Mouse (Mus musculus): ENCODE results near the gene Sh3d21. TPM values are rescaled to one million over a fixed set of nuclear protein-coding genes. Genes with fewer than 3 reads are reported as not detected.
"Not testable (repeated sequence)": the region's sequence is repeated elsewhere in the genome, so short reads cannot be mapped to it uniquely, and the experiment has no call there.

The Sh3d21 gene
- polyA plus RNA-seq, 1 experiment from 2014 or later: 4.7 TPM

DNA sequence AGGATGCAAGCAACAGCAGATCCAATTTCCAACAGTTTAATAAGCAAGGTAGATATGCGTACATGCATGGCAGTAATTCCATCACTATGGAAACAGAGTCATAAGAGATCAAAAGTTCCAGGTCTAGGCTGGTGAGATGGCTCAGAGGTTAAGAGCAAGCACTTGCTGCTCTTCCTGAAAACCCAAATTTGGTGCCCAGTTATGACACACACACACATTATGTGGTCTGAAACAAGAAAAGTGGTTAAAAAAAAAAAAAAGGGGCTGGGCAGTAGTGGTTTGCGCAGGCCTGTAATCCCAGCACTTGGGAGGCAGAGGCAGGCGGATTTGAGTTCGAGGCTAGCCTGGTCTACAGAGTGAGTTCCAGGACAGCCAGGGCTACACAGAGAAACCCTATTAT lies 31.6 kb upstream of the Sh3d21 start:
- H3K27me3 ChIP-seq (ENCODE audit: low read depth, poor library complexity, severe bottlenecking): no peaks in the 10 kb centered on the region
- H3K9me3 ChIP-seq (replicated peaks): no peaks in the 10 kb centered on the region
- DNase-seq (ENCODE audit: low spot score): no peak
- H3K4me1 ChIP-seq: peaks cover 4% of the 10 kb centered on the region; the same call in 1 of the 2 replicates
- peaks cover 90% of the 10 kb centered on the region for H3K36me3 ChIP-seq
- H3K4me3 ChIP-seq: no peak overlapping the region
- 95% methylated on average over 4 of the region's 4 CpGs for WGBS
- H3K27ac ChIP-seq: no peak overlapping the region

DNA sequence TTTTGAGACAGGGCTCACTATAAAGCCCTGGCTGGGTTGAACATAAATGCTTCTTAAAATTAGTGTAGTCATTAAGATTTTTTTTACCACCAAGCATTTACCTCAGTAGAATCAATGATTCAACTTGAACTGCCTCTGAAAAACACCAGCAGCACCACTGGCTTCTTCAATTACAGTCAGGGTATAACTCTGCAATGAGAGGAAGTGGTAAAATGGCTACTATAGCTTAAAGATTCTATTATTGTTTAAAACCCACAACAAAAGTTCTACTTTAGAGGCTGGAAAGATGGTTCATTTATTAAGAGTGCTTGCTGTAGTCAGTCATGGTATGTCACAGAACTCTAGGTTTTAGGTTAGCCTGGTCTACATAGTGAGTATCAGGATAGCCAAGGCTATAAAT lies 30.9 kb upstream of the Sh3d21 start:
- Histone ChIP-seq H3K36me3 (peaks cover 90% of the 10 kb centered on the region), H3K4me1 (no peaks in the 10 kb centered on the region), H3K9me3 (replicated peaks) (no peaks in the 10 kb centered on the region), H3K27me3 (ENCODE audit: low read depth, poor library complexity, severe bottlenecking) (no peaks in the 10 kb centered on the region), H3K27ac (no peak overlapping the region), H3K4me3 (no peak overlapping the region)
- DNase-seq (ENCODE audit: low spot score): no peak

DNA sequence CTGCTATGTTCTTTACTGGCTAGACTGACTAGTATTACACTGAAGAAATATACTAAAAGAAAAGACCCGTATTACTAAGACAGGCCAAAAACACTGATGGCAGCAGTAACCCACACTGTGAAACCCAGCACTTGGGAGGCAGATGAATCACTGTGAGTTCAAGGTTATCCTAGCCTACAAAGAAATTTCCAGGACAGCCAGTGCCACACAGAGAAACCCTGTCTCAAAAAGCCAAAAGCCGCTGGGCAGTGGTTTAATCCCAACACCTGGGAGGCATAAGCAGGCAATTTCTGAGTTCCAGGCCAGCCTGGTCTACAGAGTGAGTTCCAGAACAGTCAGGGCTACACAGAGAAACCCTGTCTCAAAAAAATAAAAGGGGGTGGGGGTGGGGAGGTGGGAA lies 27.3 kb upstream of the Sh3d21 start:
- peaks cover 95% of the 10 kb centered on the region for H3K36me3 ChIP-seq
- H3K9me3 ChIP-seq (replicated peaks): no peaks in the 10 kb centered on the region
- no peak overlapping the region for H3K4me3 ChIP-seq
- H3K27ac ChIP-seq: no peak overlapping the region
- DNase-seq (ENCODE audit: low spot score): no peak
- WGBS: 95% methylated on average over 2 of the region's 2 CpGs
- 0 out of 2 replicates have a peak, but pooled peaks cover 4% of the 10 kb centered on the region for H3K4me1 ChIP-seq
- H3K27me3 ChIP-seq (ENCODE audit: low read depth, poor library complexity, severe bottlenecking): no peaks in the 10 kb centered on the region

DNA sequence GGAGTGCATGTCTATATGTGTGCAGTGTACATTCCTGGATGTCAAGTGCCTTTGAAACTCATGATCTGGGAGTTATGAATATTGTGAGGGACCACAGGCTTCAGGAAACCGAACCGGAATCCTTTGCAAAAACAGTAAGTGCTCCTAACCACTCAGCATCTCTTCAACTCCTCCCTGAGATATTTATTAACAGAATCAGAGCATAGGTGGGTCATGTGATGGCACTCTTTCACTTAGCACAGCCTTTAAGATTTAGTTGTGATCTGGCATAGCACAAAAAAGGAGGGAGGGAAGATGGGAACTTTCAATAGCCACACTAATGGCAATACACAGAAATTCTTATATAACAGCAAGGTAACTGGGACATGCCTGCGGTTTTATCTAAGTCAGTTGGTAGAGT lies 23.8 kb upstream of the Sh3d21 start:
- Histone ChIP-seq H3K4me3 (no peak overlapping the region), H3K27ac (no peak overlapping the region), H3K36me3 (peaks cover 96% of the 10 kb centered on the region), H3K27me3 (ENCODE audit: low read depth, poor library complexity, severe bottlenecking) (no peaks in the 10 kb centered on the region), H3K4me1 (0 out of 2 replicates have a peak, but pooled peaks cover 4% of the 10 kb centered on the region), H3K9me3 (replicated peaks) (no peaks in the 10 kb centered on the region)
- 96% methylated on average over 3 of the region's 3 CpGs for WGBS
- DNase-seq (ENCODE audit: low spot score): no peak

DNA sequence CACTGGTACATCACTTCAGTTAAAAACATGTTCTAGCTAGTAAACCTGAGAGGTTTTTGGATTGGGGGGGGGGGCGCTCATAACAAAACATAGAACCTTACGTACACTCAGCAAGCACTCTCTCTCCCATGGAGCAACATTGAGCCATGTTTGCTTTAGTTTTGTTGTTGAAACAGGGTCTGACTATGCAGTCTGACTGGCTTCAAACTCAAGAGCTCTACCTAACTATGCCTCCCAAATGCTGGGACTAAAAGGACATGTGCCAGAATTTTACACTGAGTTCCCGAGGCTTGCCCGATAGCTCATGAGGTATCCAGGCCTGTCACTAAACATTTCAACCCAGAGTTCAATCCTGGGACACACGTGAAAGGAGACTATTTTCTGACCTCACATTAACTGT lies 19.7 kb upstream of the Sh3d21 start:
- no peak for DNase-seq (ENCODE audit: low spot score)
- no peak overlapping the region for H3K27ac ChIP-seq
- 0 out of 2 replicates have a peak, but pooled peaks cover under 1% of the 10 kb centered on the region for H3K4me1 ChIP-seq
- H3K27me3 ChIP-seq (ENCODE audit: low read depth, poor library complexity, severe bottlenecking): no peaks in the 10 kb centered on the region
- WGBS: 91% methylated on average over 5 of the region's 5 CpGs
- H3K36me3 ChIP-seq: peaks cover 98% of the 10 kb centered on the region
- H3K4me3 ChIP-seq: no peak overlapping the region
- H3K9me3 ChIP-seq (replicated peaks): no peaks in the 10 kb centered on the region

DNA sequence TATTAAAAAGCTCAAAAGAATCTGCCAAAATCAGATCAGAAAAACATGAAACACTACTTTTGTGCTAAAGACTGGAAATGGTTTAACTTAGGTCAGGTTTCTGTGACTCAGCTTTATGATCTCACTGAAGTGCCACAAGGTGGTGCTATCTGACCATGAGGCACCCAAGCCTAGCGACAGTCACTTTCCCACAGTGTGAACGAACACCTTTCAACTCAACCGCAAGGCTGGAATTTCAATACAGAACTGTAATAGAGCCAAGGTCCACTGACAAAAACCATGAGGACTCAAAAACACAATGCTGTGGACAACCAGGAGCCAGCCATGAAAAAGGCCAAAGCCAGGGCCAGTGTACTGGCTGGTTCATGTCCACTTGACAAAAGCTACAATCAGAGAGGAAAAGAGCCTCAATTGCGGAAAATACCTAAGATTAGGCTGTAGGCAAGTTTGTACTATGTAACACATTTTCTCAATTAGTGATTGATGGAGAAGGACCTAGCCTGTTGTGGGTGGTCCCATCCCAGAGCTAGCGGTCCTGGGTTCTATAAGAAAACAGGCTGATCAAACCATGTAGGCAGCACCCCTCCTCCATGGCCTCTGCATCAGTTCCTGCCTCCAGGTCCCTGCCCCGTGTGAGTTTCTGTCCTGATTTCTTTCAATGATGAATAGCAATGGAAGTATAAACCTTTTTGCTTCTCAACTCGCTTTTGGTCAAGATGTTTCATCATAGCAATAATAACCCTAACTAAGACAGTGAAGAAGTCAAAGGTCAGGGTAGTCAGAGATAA lies 18.1 kb upstream of the Sh3d21 start:
- WGBS: 70% methylated on average over 7 of the region's 7 CpGs
- no peak overlapping the region for H3K27ac ChIP-seq
- H3K4me1 ChIP-seq: no peaks in the 10 kb centered on the region
- no peaks in the 10 kb centered on the region for H3K9me3 ChIP-seq (replicated peaks)
- no peak for DNase-seq (ENCODE audit: low spot score)
- no peaks in the 10 kb centered on the region for H3K27me3 ChIP-seq (ENCODE audit: low read depth, poor library complexity, severe bottlenecking)
- H3K4me3 ChIP-seq: no peak overlapping the region
- peaks cover 97% of the 10 kb centered on the region for H3K36me3 ChIP-seq

DNA sequence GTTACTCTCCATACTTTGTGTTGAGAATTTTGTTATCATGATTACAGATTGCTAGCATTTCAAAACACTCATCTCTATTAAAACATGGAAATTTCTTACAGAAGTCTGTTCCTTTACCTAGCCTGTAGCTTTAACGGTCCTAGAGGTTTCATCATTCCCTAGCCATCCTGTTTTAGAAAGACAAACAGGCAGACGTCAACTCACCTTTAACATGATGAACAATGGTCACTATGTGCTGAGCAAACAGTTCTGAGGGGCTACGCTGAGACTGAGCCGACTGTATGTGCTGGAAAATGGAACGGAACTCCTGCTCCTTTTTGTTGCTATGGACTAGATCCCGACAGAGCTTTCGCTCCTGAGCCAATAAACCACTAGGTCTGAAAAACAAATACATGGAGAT lies 12.7 kb upstream of the Sh3d21 start:
- H3K27me3 ChIP-seq (ENCODE audit: low read depth, poor library complexity, severe bottlenecking); H3K4me1 ChIP-seq; DNase-seq (ENCODE audit: low spot score); H3K4me3 ChIP-seq; H3K27ac ChIP-seq; H3K9me3 ChIP-seq (replicated peaks): not testable (repeated sequence)
- 96% methylated on average over 7 of the region's 7 CpGs for WGBS
- H3K36me3 ChIP-seq: peaks cover 97% of the 10 kb centered on the region

DNA sequence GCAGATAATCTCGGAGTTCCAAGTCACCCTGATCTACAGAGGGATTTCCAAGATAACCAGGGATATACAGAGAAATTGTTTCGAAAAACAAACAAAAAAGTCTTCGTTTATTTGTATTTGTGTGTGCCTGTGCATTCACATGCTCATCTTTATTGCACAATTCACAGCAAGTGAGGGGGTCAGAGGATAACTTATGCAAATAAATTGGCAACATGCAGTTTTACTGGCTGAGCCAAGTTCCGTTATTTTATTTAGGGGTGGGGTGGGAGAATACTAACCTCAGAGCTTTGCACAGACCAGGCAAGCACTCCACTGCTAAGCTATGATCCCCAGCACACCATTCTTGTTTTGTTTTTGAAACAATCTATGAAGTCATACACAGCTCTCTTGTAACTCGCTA lies 10.5 kb upstream of the Sh3d21 start:
- Histone ChIP-seq H3K4me3 (no peak overlapping the region), H3K27me3 (ENCODE audit: low read depth, poor library complexity, severe bottlenecking) (no peaks in the 10 kb centered on the region), H3K27ac (no peak overlapping the region), H3K4me1 (no peaks in the 10 kb centered on the region), H3K9me3 (replicated peaks) (no peaks in the 10 kb centered on the region), H3K36me3 (peaks cover 97% of the 10 kb centered on the region)
- 94% methylated on average over 5 of the region's 5 CpGs for WGBS
- DNase-seq (ENCODE audit: low spot score): no peak

DNA sequence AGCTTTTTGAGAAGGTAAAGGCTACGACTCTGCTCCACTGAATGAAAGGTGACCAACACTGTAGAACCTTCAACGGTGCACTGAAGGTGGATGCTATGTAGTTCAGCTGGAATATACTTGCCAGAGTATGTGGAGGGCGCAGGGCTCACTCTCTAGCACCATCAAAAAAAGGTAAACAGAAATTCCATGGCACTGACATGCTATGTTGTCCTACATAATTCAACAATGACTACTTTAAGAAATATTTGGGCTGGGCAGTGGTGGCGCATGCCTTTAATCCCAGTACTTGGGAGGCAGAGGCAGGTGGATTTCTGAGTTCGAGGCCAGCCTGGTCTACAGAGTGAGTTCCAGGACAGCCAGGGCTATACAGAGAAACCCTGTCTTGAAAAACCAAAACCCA lies 7.4 kb upstream of the Sh3d21 start:
- 97% methylated on average over 5 of the region's 5 CpGs for WGBS
- H3K36me3 ChIP-seq: peaks cover 100% of the 10 kb centered on the region
- H3K4me1 ChIP-seq; H3K4me3 ChIP-seq; H3K9me3 ChIP-seq (replicated peaks); H3K27me3 ChIP-seq (ENCODE audit: low read depth, poor library complexity, severe bottlenecking); DNase-seq (ENCODE audit: low spot score); H3K27ac ChIP-seq: not testable (repeated sequence)

DNA sequence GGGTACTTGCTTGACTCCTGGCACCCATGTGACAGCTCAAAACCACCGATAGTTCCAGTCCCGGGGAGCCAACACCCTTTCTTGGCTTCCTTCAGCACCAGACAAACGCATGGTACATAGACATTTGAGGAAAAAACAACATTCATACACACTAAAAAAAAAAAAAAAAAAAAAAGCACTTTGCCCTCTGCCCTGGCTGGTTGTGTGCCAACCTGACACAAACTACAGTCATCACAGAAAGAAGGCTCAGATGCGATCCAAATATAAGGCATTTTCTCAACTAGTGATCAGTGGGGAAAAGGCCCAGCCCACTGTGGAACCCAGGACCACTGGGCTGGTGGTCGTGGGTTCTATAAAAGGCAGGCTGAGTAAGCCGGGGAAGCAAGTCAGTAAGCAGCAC lies 5.6 kb upstream of the Sh3d21 start:
- Histone ChIP-seq H3K27ac (no peak overlapping the region), H3K36me3 (peaks cover 91% of the 10 kb centered on the region), H3K9me3 (replicated peaks) (no peaks in the 10 kb centered on the region), H3K27me3 (ENCODE audit: low read depth, poor library complexity, severe bottlenecking) (no peaks in the 10 kb centered on the region), H3K4me1 (no peaks in the 10 kb centered on the region), H3K4me3 (no peak overlapping the region)
- WGBS: 89% methylated on average over 6 of the region's 6 CpGs
- DNase-seq (ENCODE audit: low spot score): no peak

DNA sequence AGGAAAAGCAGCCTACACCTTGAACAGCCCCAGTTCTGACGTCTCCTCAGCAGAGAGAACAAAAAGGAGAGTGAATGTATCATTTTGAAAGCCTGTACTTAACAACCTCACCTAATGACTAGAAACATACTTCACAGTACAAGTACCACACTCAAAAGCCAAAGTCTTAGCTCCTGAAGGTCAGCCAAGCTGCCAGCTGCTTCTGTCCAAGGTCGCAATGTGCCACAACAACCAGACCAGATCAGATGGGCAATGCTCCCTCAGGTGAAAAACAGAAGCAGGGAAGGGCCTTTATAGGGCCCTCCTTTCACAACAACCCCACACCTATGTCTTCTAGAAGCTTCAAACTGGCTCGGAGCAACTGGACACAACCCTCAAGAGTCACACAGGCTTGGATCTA lies 2.8 kb upstream of the Sh3d21 start:
- WGBS: 78% methylated on average over 3 of the region's 3 CpGs
- Histone ChIP-seq H3K27ac (no peak overlapping the region), H3K27me3 (ENCODE audit: low read depth, poor library complexity, severe bottlenecking) (no peaks in the 10 kb centered on the region)

DNA sequence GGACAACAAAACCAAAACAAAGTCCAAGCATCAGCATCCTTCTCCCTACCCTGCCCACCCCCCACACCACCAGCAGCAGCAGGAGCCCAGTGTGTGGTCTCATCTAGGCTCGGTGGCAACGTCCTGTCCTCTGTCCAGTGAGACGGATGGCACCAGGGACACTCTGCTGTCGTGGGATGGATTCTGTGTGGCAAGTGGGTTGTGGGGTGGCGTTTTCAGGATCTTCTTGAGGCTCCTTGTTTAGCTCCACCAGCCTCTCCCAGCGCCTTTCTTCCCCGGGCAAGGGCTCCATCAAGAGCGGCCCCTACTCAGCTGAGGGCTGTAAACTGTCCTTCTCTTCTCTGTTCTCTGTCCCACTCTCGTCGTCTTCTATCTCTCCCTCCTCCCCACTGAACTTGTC lies 1.8 kb upstream of the Sh3d21 start:
- not testable (repeated sequence) for H3K4me3 ChIP-seq; H3K27ac ChIP-seq; H3K27me3 ChIP-seq (ENCODE audit: low read depth, poor library complexity, severe bottlenecking); H3K9me3 ChIP-seq (replicated peaks); DNase-seq (ENCODE audit: low spot score)
- WGBS: 69% methylated on average over 10 of the region's 10 CpGs
- Histone ChIP-seq H3K4me1 (peaks cover 25% of the 10 kb centered on the region), H3K36me3 (peaks cover 60% of the 10 kb centered on the region)

More for the DNA sequence above, 2.8 kb upstream of the Sh3d21 start:
- Histone ChIP-seq H3K36me3 (peaks cover 70% of the 10 kb centered on the region), H3K4me1 (peaks cover 25% of the 10 kb centered on the region), H3K9me3 (replicated peaks) (no peaks in the 10 kb centered on the region), H3K4me3 (no peak overlapping the region)
- DNase-seq (ENCODE audit: low spot score): no peak

DNA sequence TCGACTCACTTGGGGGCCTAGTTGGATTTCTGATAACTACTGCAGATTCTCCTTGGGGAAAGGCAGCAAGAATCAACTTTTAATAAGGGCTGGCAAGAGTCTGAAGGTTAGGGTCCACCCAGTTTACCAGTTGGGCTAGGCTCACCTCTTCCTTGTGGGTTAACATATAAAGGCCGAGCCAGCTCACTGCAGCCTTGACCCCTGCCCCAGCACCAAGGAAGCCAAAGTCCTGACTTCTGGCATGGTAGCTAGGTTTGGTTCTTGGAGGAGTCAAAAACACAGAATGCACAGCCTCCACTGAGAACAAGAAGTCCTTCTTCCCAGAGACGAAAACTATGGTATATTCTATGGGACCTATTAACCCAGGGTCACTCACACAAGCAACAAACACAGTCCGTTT lies 394 bp upstream of the Sh3d21 start:
- Histone ChIP-seq H3K4me3 (peak overlapping the region; percentile 72), H3K4me1 (peaks cover 25% of the 10 kb centered on the region), H3K27ac (no peak overlapping the region), H3K9me3 (replicated peaks) (no peaks in the 10 kb centered on the region), H3K27me3 (ENCODE audit: low read depth, poor library complexity, severe bottlenecking) (no peaks in the 10 kb centered on the region), H3K36me3 (peaks cover 46% of the 10 kb centered on the region)
- WGBS: 67% methylated on average over 4 of the region's 4 CpGs
- no peak for DNase-seq (ENCODE audit: low spot score)

Measured in limb, embryonic 10.5 days (tissue).